Mouse (Mus musculus) heart, postnatal 0 days (tissue): ENCODE measurements around the gene Map2k5.

Source experiments
- CTCF ChIP-seq: IDR thresholded peaks from 2 replicates; pipeline ENCODE4 v1.5.1; 2016; ENCODE audit warnings: antibody characterized with exemption, control low read depth, low read depth
- EP300 ChIP-seq: IDR thresholded peaks from 2 replicates; pipeline ENCODE4 v1.6.1; 2016; ENCODE audit warnings: antibody characterized with exemption, low read depth

DNA sequence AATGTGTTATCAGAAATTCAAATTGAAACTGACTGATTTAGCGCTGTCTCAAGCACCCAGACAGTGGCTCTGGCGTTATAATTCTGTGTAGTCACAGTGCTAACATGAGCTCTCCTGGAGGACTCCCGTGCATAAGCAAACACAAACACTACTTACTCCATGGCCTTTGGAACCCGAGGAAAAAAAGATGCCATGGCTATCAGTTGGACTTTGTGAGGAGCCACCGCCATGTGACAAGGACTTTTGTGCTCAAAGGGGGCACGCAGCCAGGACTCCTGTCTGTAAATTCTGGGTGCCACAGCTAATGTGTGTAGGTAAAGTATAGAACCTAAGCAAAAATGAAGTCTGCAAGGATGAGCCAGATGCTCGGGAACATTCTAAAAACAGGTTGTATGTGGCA lies 192.5 kb downstream of the Map2k5 start:
- no peak for TF ChIP-seq EP300
- TF ChIP-seq CTCF, result no peak
